Mouse (Mus musculus) layer of hippocampus, postnatal 14 days (tissue): ENCODE measurements around the gene Csnk2a1. TPM values are rescaled to one million over a fixed set of nuclear protein-coding genes. Genes with fewer than 3 reads are reported as not detected.
"Not testable (repeated sequence)": the region's sequence is repeated elsewhere in the genome, so short reads cannot be mapped to it uniquely, and the experiment has no call there.

Experiments
- DNase-seq, 2 experiments: peaks; one replicate each; pipeline ENCODE4 v3.0.0; 2021 to 2022; ENCODE audit warnings: low spot score in 2 of 2, mixed read lengths in 1 of 2
- total RNA-seq, 2 experiments: library from RNA; stranded (reverse); gene quantifications; 2 replicates each; pipeline ENCODE4 v1.2.3; 2021

Csnk2a1 gene
- total RNA-seq, 2 experiments from 2014 or later = 107 to 112 TPM

- no peak for DNase-seq
Measured at GRCm38 (mm10) chr2:152230046-152230445, 3.4 kb downstream of the Csnk2a1 start.

DNA sequence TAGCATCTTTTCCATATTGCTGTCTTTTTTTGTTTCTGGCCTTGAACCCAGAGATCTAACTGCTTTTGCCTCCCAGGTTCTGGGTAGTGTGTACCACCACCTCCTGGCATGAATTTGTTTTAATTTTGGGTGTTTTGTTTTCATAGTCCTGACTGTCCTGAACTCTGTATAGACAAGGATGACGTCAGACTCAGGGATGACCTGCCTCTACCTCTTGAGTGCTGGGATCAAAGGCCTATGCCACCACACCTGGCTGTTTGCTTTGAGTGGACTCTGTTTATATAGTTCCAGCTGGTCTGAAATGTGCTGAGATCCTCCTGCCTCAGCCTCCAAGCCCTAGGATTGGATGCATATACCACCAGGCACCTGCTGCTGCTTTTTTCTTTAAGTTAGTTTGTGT, 11.3 kb downstream of the Csnk2a1 start:
- DNase-seq = no peak

DNA sequence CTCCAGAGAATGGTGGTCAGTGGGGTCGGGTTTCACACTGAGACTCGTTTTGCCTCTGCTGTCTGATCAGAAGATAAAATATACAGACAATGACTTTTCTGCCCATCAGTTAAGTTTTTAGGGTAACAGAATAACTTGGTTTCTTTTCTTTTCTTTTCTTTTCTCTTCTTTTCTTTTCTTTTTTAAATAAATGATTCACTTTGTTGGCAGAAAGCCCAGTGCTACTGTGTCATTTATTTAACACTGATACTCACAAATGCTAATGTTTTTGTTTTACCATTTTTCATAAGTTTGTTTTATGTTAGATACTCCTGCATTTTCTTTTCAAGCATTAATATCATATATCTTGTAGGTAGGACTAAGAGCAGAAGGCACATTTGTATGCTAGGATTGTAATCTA, 13.9 kb downstream of the Csnk2a1 start:
- no peak for DNase-seq

GRCm38 (mm10) chr2:152247213-152247612, 20.6 kb downstream of the Csnk2a1 start:
- DNase-seq = no peak

- DNase-seq = no peak
Measured at GRCm38 (mm10) chr2:152250511-152250910, 23.9 kb downstream of the Csnk2a1 start.

GRCm38 (mm10) chr2:152259739-152260138, 33.1 kb downstream of the Csnk2a1 start:
- DNase-seq = no peak

DNA sequence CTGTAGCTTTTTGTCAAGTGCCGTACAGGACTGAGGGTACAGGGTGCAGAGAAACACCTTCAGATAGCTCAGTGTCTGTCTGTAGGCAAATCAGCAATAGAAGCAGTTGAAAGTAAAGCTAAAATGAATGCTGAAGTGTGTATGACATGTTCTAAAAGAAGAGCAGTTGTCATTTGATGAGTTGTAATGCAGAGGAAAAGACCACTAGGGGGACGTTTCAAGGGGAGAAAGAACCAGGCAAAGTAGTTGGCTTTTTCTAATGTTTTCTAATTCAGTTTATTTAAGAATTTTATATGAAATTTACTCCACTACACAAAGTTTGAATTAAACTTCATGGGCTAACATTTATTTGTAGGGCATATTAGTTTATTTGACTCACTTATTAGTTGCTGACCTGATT, 47.0 kb downstream of the Csnk2a1 start:
- no peak for DNase-seq

GRCm38 (mm10) chr2:152281407-152281806, 54.8 kb downstream of the Csnk2a1 start:
- DNase-seq = no peak

DNA sequence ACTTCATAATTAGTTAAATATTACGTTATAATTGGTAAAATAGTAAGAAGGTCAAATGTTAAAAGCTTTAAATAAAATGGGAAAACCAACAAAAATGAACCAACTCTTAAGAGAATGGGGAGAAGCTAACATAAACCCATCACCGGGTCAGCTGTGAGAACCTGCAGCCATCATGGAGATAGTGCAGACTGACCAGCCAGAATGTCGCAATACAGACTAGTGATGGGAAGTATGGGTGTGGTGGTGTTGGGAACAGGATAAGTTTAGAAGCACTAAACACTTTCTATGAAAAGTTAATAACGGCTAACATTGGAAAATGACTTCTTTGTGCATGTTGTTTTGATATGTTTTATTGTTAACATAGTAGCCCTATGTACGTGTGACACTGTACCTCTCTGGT, 60.9 kb downstream of the Csnk2a1 start:
- DNase-seq = no peak

GRCm38 (mm10) chr2:152288046-152288445, 61.4 kb downstream of the Csnk2a1 start:
- DNase-seq = no peak

- not testable (repeated sequence) for DNase-seq
Measured at GRCm38 (mm10) chr2:152289623-152290022, 63.0 kb downstream of the Csnk2a1 start.

- no peak for DNase-seq
Measured at GRCm38 (mm10) chr2:152292475-152292874, 65.8 kb downstream of the Csnk2a1 start.

GRCm38 (mm10) chr2:152293179-152293726, 66.6 kb downstream of the Csnk2a1 start:
- no peak for DNase-seq

- peak; percentile 87 to 89 for DNase-seq
Measured at GRCm38 (mm10) chr2:152293727-152294475, 67.3 kb downstream of the Csnk2a1 start, which contains the start of gene Tbc1d20. Gene Tbc1d20 (plus strand): TSS chr2:152293828.

DNA sequence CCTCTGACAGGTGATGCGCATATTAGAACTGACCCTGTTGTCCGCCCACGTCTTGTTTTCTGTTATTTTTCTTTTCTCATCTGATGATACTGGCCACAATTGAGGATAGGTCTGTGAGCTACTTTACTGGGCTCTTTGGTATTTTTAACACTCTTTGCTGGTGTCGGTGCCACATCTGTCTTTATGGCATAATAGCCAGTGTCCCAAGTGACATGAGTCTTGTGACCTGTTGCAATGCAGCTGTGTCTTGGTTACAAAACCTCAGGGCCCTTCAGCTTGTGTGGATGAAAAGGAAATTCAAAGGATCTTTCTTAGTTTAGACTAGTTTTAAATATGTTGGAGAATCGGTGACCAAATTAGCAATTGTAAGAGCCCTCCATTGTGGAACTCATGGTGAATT, 67.9 kb downstream of the Csnk2a1 start:
- DNase-seq = no peak

DNA sequence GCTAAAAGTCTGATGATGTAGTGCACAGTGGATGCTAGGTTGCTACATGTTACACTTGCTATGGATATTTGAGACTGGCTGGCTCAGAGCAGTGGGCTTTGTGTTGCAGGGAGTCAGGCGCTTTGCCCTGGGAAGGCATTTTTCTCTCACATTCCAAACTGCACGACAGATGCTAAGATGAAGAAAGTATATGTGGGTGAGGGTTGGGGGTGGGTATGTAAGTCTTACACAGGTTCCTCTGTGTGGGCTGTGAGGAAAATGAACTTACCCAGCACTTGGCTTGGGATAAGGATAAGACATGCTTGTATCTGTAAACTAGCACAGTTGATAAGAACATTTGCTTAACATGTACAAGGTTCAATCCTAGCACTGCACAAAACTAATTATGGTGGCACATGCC, 76.2 kb downstream of the Csnk2a1 start:
- no peak for DNase-seq

GRCm38 (mm10) chr2:152303781-152304180, 77.1 kb downstream of the Csnk2a1 start:
- no peak for DNase-seq

DNA sequence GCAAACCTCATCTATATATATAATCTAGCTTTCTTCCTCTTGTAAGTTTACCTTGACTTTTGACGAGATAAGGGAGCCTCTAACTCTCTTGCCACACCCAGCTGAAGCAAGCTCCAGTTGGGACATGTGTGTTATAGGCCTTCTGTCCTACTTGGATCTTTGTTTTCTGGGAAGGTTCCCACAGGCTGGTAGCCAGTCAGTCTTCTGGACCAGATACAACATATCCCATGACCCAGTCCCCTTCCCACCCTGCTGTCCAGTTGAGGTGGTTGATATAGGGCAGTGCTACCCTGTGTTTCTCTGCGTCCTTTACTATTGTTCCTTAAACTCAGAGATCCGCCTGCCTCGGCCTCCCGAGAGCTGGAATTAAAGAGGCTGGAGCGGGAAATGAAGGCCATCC, 78.8 kb downstream of the Csnk2a1 start:
- DNase-seq = no peak

GRCm38 (mm10) chr2:152307186-152307585, 80.5 kb downstream of the Csnk2a1 start:
- no peak for DNase-seq

GRCm38 (mm10) chr2:152312996-152313395, 86.4 kb downstream of the Csnk2a1 start:
- no peak for DNase-seq

GRCm38 (mm10) chr2:152313926-152314325, 87.3 kb downstream of the Csnk2a1 start:
- no peak for DNase-seq

DNA sequence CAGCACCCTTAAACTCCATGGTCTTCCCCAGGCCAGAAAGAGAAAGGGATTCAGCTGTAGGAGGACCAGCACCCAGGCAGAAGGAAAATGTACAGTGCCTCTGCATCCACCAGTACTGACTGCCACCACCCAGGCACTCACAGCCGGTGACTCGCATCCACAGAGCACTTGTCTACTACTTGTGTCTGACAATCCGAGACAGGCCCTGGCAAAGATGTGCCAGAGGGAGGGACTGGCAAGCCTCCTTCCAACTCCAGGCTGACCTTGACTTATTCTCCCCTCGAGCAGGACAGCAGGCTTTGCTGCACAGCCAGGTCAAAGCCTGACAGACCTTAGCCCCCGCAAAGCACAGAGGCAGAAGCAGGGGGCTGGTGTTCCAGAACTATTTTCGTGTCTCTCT, 90.4 kb downstream of the Csnk2a1 start:
- DNase-seq = no peak

- DNase-seq = no peak
Measured at GRCm38 (mm10) chr2:152321558-152321957, 94.9 kb downstream of the Csnk2a1 start.
